Mouse (Mus musculus) natural killer cell, adult 2 months (primary cell): ENCODE data around the gene Col12a1.

Source experiments
- DNase-seq, 2 experiments: peaks; one replicate each; pipeline ENCODE4 v3.0.0; 2022; ENCODE audit warnings: low spot score in 2 of 2

Gene Col12a1

DNA sequence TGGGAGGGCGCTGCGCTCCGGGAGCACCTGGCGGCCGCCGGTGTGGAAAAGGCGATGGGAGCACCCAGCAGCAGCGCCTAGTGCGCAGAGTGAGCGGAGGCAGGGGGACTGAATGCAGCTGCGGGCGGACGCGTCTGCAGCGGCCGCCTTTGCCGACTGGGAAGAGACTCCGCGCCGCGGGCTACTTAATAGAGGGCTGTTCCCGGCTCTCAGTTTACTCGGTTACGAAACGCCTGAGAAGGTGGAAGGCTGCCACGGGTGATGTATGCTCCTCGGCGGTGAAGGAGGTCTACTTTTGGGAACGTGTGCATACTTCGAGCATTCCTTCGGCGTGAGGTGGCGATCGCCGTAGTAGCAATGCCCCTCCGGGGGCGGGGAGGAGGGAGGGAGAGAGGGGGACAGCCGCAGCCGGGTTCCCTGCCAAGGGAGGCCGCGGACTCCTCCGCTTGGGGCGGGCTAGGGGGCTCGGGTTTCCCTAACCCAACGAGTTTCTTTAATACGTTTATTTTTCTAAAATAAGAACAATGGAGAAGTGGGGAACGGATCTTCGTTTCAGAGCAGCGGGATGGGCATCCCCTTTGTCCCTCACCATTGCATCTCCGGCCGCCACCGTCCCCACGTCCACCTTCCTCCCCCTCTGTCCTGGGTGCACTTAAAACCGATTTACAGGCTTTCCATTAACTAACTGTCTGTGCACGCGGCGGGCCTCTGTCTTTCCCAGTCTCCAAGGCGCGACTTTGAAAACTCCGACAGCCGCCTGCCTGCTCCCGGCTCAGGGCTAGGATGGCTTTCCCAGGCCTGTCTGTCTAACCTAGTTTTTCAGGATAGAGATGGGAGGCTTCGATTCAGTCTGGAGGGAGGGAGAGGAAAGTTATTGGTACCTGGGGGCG is at the start of gene Col12a1:
Col12a1 (minus strand) TSS at position 351 of the 890 bp plus-strand sequence.
- no peak for DNase-seq

GRCm38 (mm10) chr9:79766991-79767545 is 48.4 kb upstream of the Col12a1 start:
- DNase-seq: no peak

DNA sequence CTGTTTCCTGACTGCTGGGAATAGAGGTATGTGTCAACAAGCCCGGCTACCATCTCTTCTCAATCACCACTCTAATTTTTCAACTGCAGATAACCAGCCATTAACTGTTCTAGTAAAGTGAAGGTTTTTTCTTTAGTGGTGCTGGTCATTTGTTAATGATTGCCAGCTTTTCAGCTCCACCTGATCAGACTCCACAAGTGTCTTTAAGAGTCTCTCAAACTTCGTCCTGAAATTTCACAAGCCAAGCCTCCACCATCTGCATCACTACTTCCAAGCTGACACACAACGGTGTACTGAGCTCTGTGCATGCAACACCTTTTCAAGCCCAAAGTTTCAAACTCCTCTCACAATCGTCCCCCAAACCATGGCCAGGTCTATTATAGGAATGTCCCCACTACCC is 46.7 kb upstream of the Col12a1 start:
- DNase-seq: no peak

DNA sequence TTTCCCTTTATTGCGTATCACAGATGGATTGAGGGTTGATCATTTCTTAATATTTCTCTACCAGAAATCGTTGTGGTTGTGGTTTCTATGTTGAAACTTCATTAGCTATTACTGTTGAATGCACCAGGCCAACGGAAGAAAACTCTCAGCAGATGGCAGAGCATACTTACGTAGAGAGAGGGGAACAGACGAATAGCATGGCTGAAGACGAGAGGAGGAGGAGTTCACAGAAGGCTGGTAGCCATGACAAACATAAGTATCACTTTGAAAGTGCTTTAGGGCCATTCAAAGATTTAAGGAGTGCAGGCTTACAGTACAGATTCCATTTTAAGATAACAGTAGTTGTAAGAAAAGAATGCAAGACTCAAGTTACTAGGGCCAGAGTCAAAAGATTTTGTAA is 43.9 kb upstream of the Col12a1 start:
- no peak for DNase-seq

DNA sequence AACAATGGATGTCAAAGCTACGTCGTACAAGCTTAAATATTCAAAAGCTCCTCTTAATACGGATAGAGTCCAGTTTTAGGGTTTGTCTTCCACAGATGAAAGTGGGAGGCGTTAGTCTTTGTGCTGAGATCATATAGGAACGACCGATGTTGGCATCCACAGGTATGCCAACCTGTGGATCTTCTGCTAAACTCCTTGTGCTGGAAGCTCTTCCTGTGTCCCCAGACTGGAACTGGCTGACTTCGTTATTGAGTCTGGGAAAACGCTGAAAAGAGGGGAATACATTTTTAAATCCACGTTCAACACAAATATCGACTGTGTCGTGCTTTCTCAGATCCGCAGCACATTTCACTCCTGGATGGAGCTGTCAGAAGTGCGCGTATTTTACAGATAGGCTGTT is 41.4 kb upstream of the Col12a1 start:
- DNase-seq: no peak

DNA sequence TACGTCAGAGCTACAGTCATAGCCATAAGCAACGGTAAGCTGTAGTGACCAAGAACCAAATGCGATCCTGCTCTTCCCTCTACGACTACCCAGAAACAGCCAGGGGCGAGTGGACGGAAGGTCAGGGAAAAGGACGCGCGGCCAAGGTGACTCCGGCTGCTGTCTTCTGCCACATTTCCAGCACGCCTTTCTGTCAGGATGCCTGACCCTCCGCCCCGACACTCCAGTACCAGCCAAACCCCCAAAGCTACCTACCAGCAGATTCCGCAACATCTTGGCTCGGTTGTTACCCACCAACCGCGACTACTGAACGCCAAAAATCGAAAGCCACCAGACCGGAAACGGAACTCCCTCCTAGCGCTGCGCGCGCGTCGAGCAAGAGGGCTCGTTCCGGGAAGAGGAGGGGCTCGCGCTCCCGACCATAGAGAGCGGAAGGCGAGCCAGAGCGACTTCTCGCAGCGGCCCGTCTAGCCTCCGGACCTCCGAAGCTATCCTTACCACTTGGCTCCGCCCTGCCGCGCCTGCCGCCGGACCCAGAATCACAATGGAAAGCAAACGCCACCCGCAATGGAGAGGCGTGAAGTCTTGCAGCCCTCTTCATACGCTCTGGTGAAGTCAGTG is 40.9 kb upstream of the Col12a1 start, which contains the start of gene Cox7a2:
Cox7a2 (minus strand) TSS at position 494 of the 621 bp plus-strand sequence.
- peak; percentile 93 to 95 for DNase-seq

DNA sequence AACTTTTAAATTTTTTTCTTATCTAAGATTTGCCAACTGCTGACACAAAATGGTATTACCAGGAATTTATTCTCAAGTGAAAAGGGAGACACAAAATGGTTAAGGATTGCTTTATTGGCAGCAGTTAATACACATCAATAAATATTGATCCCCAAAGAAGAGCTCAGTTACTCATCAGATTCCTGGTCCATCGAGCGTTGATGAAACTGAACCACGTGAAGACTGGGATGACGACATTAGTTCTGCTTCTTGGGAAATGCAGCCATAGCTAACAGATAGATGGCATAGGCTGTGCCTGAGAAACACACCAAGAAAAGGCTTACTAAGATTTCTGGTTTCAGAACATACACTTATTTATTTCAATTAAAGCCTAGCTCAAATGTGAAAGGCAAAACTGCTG is 36.7 kb upstream of the Col12a1 start:
- no peak for DNase-seq

GRCm38 (mm10) chr9:79751846-79752245 is 33.2 kb upstream of the Col12a1 start:
- no peak for DNase-seq

DNA sequence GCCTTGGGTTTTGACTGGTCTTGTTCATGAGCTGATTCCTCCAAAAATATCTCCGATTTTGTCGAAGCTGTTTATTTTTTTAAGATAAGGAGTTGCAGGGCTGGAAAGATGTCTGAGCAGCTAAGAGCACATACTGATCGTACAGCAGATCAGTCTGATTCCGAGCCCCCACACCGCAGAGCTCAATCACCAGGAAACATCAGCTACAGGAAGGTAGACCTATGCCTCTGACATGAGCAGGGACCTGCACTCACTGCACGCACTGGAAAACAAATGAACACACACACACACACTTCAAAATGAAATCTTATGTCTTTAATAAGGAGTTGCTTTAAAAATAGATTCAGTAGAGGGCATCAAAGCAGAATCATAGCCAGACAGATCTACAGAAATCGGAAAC is 32.1 kb upstream of the Col12a1 start:
- no peak for DNase-seq

DNA sequence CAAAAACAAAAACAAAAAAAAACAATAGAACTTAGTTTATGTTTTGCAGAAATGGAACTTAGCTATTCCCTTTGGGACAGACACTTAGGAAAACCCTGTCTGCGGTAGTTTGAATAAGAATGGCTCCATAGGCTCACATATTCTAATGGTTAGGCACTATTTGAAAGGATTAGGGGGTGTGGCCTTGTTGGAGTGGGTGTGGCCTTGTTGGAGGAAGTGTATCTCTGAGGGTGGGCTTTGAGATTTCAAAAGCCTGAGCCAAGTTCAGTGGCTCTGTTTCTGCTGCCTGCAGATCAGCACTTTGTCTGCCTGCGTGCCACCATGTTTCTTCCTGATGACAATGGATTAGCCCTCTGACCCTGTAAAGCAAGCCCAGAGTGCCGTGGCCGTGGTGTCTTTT is 26.4 kb upstream of the Col12a1 start:
- no peak for DNase-seq

DNA sequence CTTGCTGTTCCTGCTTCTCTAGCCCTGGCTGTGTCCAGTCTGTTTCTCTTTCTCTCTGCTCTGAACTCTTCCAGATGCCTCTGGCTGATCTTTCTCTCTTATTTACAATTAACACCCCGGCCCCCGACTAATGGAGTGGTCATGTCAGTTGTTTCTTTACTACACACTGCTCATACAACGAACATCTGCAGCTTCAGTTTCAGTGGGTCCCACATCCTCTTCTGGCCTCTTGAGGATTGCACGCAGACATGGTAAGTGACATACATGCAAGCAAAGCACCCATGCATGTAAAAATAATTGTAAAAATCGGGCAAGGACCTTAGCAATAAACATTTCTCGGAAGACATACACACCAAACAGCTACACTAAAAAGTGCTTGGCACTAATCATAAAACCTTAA is 17.0 kb upstream of the Col12a1 start:
- DNase-seq: peak in 1 of 2 experiments; percentile 36

DNA sequence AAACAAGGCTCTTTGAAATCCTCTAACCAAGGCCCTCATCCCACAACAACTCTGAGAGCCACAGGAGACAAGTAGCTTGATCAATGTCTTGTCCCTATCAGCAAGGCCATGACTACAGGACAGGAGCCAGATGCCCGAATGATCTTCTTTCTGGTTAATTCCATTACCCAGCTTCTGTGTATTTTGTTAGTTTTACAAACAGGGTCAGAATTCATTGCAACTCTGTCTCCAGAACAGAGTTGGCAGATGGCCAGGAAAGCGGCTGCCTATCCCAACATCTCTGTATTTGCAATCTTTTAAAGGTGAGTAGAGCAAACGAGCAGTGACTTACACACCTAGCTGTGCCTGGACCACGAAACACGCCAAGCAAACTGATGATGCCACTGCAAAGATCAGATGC is 11.7 kb upstream of the Col12a1 start:
- no peak for DNase-seq

DNA sequence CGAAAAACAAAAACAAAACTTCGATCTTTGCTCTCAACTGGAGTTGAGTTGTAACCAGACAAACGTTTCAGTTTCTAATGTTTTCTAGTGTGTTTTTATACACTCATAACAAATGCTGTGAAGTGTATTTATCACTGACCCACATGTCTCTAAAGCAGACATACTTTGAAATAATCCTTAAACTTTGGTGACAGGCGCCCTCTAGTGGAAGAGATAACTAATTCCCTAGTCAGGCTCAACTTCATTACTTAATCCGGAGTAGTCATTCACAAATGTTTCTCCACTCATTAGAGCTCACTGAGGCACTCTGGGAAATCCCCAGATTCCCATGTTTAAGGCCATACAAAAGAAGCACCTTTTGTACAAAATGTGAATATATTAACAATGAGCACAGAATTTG is 4.5 kb upstream of the Col12a1 start:
- DNase-seq: no peak

- DNase-seq: no peak
These were observed 2.4 kb upstream of the Col12a1 start for GRCm38 (mm10) chr9:79721056-79721455.

DNA sequence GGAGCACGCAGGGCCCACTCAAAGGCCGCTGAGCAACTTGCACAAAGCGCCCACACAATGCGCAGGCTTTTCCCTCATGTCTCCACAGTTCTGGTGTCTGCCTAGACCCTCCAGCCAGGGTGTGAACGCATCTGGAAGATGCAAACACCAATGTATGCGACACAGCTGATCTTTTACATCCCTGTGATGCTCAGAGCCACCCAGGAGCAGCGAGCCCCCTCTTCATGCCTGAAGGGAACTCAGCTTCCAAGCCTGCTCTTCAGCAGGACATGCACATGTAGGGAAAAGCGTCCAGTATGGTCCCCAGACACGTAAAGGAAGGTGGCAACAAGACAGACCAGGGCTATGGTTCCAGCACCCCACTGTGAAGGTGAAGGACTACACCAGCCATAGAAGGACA is 1.5 kb upstream of the Col12a1 start:
- no peak for DNase-seq

DNA sequence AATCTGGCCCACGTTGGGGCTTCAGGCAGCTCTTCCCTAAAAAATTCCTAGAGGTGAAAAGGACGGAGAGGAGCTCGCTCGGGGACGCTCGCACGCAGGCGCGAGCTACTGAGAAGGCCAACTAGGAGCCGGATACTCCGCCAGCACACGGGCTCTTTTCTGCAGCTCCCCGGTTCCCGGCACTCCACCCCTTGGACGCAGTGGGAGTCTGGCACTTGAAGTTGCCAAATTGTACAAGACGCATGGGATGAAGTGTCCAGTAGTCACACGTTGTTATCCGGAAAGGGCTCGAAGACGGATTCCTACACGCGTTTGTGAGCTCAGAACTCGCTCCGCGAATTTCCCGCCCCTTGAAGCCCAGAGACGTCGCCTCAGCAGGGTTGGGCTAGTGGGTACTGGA is 820 bp upstream of the Col12a1 start:
- no peak for DNase-seq

DNA sequence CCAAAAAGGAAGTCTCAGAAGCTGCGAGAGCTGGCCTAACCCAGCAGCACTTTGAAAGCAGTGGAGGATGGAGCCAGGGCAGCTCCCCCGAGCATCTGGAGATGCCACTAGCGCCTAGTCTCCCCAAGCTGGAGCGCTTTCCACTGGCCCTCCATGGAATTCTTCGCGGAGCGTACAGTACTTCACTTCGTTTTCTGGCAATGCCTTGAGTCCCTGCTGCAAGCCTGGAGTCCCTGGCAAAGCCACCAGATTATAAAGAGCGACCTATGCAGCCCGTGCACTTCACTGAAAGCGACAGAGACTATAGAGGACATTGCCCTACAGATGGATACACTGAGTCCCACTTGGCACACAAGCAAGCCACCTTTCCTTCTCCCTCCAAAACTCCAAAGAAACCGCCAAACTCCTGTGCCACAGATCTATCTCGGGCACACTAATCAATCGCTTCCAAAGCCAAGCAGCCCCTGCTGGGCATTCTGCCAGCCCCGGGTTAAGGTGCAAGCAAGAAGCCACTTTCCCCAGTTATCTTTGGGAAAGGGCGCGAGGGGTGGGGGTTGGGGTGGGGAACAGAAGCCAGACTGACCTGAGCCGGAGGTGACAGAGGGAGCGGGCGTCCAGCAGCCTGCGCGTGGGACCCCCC is 675 bp downstream of the Col12a1 start:
- DNase-seq: no peak

GRCm38 (mm10) chr9:79716909-79717835 is 1.5 kb downstream of the Col12a1 start:
- peak in 1 of 2 experiments; percentile 37 for DNase-seq

GRCm38 (mm10) chr9:79716496-79716895 is 2.1 kb downstream of the Col12a1 start:
- no peak for DNase-seq

DNA sequence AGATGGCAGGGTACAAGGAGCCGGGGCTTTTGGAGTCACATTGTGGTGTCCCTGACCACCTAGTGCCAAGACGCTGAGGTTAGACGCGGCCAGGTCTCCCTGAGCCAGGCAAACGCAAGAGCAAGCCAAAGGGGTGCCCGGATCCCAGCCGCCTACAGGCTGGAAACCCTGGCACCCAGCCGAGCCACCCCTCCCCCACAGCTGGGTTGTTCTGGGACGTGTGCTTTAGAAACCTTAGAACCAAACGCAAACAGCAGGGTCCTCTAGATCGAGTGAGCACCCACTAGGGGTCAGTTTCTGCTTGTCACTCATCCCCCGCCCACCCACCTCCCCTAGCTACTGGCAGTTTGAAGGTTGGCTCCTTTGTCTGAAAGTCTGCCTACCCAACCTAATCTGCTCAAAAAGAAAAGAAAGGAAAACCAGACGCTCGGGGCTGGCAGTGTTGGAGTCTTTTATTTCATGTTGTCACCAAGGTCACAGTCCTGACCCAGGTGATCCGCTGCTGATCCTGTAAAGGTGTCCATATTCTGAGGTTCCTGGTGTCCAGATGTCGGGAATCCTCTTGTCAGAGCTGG is 4.1 kb downstream of the Col12a1 start:
- DNase-seq: no peak
